Mouse (Mus musculus): ENCODE data around the gene Epn1. TPM values are rescaled to one million over a fixed set of nuclear protein-coding genes. Genes with fewer than 3 reads are reported as not detected.

Epn1 gene
- polyA plus RNA-seq, 1 experiment from 2014 or later, result 69.1 TPM

GRCm38 (mm10) chr7:5112701-5113100 lies 32.7 kb downstream of the Epn1 start:
- H3K27ac ChIP-seq, result no peak overlapping the region
- no peaks in the 10 kb centered on the region for H3K36me3 ChIP-seq
- WGBS, result 48% methylated on average over 3 of the region's 3 CpGs
- no peak for DNase-seq (ENCODE audit: low spot score)
- H3K9me3 ChIP-seq (replicated peaks), result no peaks in the 10 kb centered on the region
- H3K4me3 ChIP-seq, result no peak overlapping the region
- no peaks in the 10 kb centered on the region for H3K4me1 ChIP-seq
- H3K27me3 ChIP-seq (ENCODE audit: low read depth, poor library complexity, severe bottlenecking), result no peaks in the 10 kb centered on the region

- Histone ChIP-seq H3K27me3 (ENCODE audit: low read depth, poor library complexity, severe bottlenecking) (no peaks in the 10 kb centered on the region), H3K9me3 (replicated peaks) (no peaks in the 10 kb centered on the region), H3K27ac (no peak within 1 kb of the TSS), H3K36me3 (no peaks in the 10 kb centered on the region), H3K4me3 (no peak within 1 kb of the TSS), H3K4me1 (no peaks in the 10 kb centered on the region)
- DNase-seq (ENCODE audit: low spot score), result no peak
- 91% methylated on average over 3 of the region's 3 CpGs for WGBS
These were observed 36.8 kb downstream of the Epn1 start, which contains the start of gene Rfpl4 for GRCm38 (mm10) chr7:5116850-5117249. Gene Rfpl4, minus strand, starts transcription at chr7:5116950.

- Histone ChIP-seq H3K4me1 (peaks cover 3% of the 10 kb centered on the region; the same call in 1 of the 2 replicates), H3K36me3 (no peaks in the 10 kb centered on the region), H3K9me3 (replicated peaks) (no peaks in the 10 kb centered on the region), H3K27ac (no peak overlapping the region), H3K4me3 (no peak overlapping the region), H3K27me3 (ENCODE audit: low read depth, poor library complexity, severe bottlenecking) (0 out of 2 replicates have a peak, but pooled peaks cover 4% of the 10 kb centered on the region)
- 91% methylated on average over 8 of the region's 8 CpGs for WGBS
- DNase-seq (ENCODE audit: low spot score), result no peak
These were observed 45.0 kb downstream of the Epn1 start for GRCm38 (mm10) chr7:5125078-5125477.

- 20% methylated on average over 42 of the region's 42 CpGs for WGBS
- DNase-seq (ENCODE audit: low spot score), result peak; percentile 79
- no peaks in the 10 kb centered on the region for H3K9me3 ChIP-seq (replicated peaks)
- 0 out of 2 replicates have a peak, but pooled peaks cover 4% of the 10 kb centered on the region for H3K27me3 ChIP-seq (ENCODE audit: low read depth, poor library complexity, severe bottlenecking)
- H3K27ac ChIP-seq, result peak within 1 kb of the TSS; percentile 46
- no peaks in the 10 kb centered on the region for H3K36me3 ChIP-seq
- H3K4me1 ChIP-seq, result peaks cover 3% of the 10 kb centered on the region; the same call in 1 of the 2 replicates
- H3K4me3 ChIP-seq, result peak within 1 kb of the TSS; percentile 44
These were observed 45.7 kb downstream of the Epn1 start, which contains the start of gene Rasl2-9 for GRCm38 (mm10) chr7:5125549-5126406. Gene Rasl2-9, minus strand, starts transcription at chr7:5125950.

Small RNA genes lying within 50 kb of the gene (microRNA-seq; reads per million reads assigned to microRNA genes)
- gene Gm26217, result not detected

Other genes with a start within 250 kb of the Epn1 start
- gene Shisa7, start 235.5 kb upstream of the Epn1 start, polyA plus RNA-seq (2016; fragmentation: Nextera tagmentation; extraction: Ambion mirVana), result 0.16 and 0.18 TPM in 2 replicates
- 2.6 and 3.1 TPM in 2 replicates for gene Isoc2b, start 210.0 kb upstream of the Epn1 start, polyA plus RNA-seq (2016; fragmentation: Nextera tagmentation; extraction: Ambion mirVana)
- 0.46 and 0.64 TPM in 2 replicates for gene Isoc2a, start 203.1 kb upstream of the Epn1 start, polyA plus RNA-seq (2016; fragmentation: Nextera tagmentation; extraction: Ambion mirVana)
- gene Gm36210, start 173.7 kb upstream of the Epn1 start, polyA plus RNA-seq (2016; fragmentation: Nextera tagmentation; extraction: Ambion mirVana), result not detected in 2 replicates
- 4.2 and 5.1 TPM in 2 replicates for gene Zfp628, start 165.0 kb upstream of the Epn1 start, polyA plus RNA-seq (2016; fragmentation: Nextera tagmentation; extraction: Ambion mirVana)
- 2.8 and 4.9 TPM in 2 replicates for gene Nat14, start 158.2 kb upstream of the Epn1 start, polyA plus RNA-seq (2016; fragmentation: Nextera tagmentation; extraction: Ambion mirVana)
- gene Ssc5d, start 154.4 kb upstream of the Epn1 start, polyA plus RNA-seq (2016; fragmentation: Nextera tagmentation; extraction: Ambion mirVana), result 0.95 and 2.0 TPM in 2 replicates
- 0.10 and 0.18 TPM in 2 replicates for gene Sbk2, start 115.8 kb upstream of the Epn1 start, polyA plus RNA-seq (2016; fragmentation: Nextera tagmentation; extraction: Ambion mirVana)
- not detected in 2 replicates for gene Sbk3, start 109.1 kb upstream of the Epn1 start, polyA plus RNA-seq (2016; fragmentation: Nextera tagmentation; extraction: Ambion mirVana)
- gene Zfp579, start 84.1 kb upstream of the Epn1 start, polyA plus RNA-seq (2016; fragmentation: Nextera tagmentation; extraction: Ambion mirVana), result 21.9 and 28.3 TPM in 2 replicates
- 8.2 and 9.0 TPM in 2 replicates for gene Zfp524, start 65.8 kb upstream of the Epn1 start, polyA plus RNA-seq (2016; fragmentation: Nextera tagmentation; extraction: Ambion mirVana)
- gene Fiz1, start 65.5 kb upstream of the Epn1 start, polyA plus RNA-seq (2016; fragmentation: Nextera tagmentation; extraction: Ambion mirVana), result 64.8 and 68.3 TPM in 2 replicates
- gene Gm44973, start 64.7 kb upstream of the Epn1 start, polyA plus RNA-seq (2016; fragmentation: Nextera tagmentation; extraction: Ambion mirVana), result 2.0 TPM in 1 of 2 replicates, not detected in the other
- 7.5 and 7.7 TPM in 2 replicates for gene Zfp865, start 59.9 kb upstream of the Epn1 start, polyA plus RNA-seq (2016; fragmentation: Nextera tagmentation; extraction: Ambion mirVana)
- 5.5 and 9.0 TPM in 2 replicates for gene Ccdc106, start 59.7 kb upstream of the Epn1 start, polyA plus RNA-seq (2016; fragmentation: Nextera tagmentation; extraction: Ambion mirVana)
- gene 4632433K11Rik, start 46.1 kb upstream of the Epn1 start, polyA plus RNA-seq (2016; fragmentation: Nextera tagmentation; extraction: Ambion mirVana), result not detected in 2 replicates
- 2.5 and 4.0 TPM in 2 replicates for gene Zfp784, start 41.8 kb upstream of the Epn1 start, polyA plus RNA-seq (2016; fragmentation: Nextera tagmentation; extraction: Ambion mirVana)
- gene Zfp580, start 28.7 kb upstream of the Epn1 start, polyA plus RNA-seq (2016; fragmentation: Nextera tagmentation; extraction: Ambion mirVana), result 30.1 and 34.3 TPM in 2 replicates
- 202 and 203 TPM in 2 replicates for gene U2af2, start 18.1 kb upstream of the Epn1 start, polyA plus RNA-seq (2016; fragmentation: Nextera tagmentation; extraction: Ambion mirVana)
- gene Rfpl4, start 36.7 kb downstream of the Epn1 start, polyA plus RNA-seq (2016; fragmentation: Nextera tagmentation; extraction: Ambion mirVana), result not detected in 2 replicates
- gene Rasl2-9, start 45.7 kb downstream of the Epn1 start, polyA plus RNA-seq (2016; fragmentation: Nextera tagmentation; extraction: Ambion mirVana), result 0.20 and 0.53 TPM in 2 replicates
- 0.05 TPM in 1 of 2 replicates, not detected in the other for gene Vmn1r55, start 69.4 kb downstream of the Epn1 start, polyA plus RNA-seq (2016; fragmentation: Nextera tagmentation; extraction: Ambion mirVana)
- not detected in 2 replicates for gene Vmn1r56, start 116.5 kb downstream of the Epn1 start, polyA plus RNA-seq (2016; fragmentation: Nextera tagmentation; extraction: Ambion mirVana)
- gene Vmn1r57, start 138.3 kb downstream of the Epn1 start, polyA plus RNA-seq (2016; fragmentation: Nextera tagmentation; extraction: Ambion mirVana), result not detected in 2 replicates

Measured in limb, embryonic 10.5 days (tissue).